Mouse (Mus musculus): Measurements from ENCODE around the gene Thap7.

Thap7 gene

DNA sequence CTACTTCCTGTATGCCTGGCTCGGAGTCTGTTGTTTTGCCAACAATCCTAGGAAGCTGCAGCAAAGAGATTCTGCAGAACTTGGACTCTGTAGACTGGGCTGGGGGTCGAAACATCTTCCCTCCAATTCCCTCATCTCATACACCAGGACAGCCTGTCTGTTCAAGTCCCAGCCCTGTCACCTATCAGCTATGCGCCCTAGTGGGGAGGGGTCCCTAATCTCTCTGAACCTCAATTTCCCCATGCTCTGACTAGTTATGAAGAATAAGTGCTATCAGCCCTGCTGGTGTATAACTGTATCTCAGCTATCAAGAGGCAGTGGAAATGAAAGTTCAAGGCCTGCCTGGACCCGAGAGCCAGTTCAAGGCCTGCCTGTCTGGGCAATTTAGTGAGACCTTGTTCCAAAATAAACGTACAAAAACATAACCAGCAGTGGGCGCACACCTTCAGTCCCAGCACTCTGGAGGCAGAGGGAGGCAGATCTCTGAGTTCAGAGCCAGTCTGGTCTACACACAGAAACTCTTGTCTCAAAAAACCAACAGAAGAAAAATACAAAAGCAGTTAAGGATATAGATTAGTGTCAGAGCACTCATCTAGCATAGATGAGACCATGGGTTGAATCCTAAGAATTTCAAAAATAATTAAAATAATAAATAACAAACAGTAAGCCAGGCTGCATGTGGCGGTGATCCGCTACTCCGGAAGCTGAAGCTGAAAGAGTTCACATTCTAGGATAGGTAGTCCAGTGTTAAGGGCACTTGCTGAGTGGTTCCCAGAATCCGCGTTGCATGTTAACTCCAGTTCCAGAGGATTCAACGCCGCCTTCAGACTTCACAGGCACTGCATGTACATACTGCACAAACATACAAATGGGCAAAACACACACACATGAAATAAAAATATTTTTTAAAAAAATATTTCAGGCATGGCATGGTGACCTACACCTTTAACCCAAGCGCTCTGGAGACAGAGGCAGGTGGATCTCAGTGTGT, 42.2 kb downstream of the Thap7 start:
- DNase-seq (ENCODE audit: low spot score in 2 of 2): no peak

DNA sequence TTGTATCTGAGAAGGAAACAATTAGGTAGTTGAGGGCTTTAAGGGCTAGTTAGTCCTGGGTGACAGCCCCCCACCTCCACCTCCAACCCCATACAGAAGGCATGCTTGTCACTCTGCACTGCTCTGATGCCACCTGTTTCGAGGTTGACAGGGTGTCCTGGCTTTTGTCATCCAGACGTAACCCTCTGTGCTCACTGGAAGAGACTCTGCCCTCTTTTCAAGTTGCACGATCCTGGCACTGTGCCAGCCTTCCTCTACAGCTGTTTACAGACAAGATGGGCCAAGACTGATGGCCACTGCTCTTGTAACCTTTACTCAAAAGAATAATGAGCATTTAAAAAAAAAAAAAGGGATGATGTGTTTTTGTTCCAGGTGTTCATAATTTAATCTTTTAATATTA, 44.4 kb downstream of the Thap7 start:
- DNase-seq (ENCODE audit: low spot score in 2 of 2): no peak

DNA sequence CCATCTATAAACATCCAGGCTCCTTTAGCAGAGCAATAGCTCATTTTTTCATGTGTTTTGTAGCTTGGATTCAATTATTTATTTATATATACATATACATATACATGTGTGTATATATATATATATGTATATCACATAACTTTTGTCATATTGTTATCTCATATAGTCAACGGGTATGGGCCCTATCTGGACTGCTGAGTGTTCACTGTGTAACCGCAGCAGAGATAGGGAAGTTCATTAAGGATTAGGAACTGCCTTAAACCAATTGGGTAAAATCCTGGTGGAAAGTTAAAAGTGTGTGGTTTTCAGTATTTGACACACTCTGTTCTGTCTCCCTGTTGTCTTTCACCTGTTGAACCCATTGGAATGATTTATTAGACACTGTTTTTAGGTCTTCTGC, 49.5 kb downstream of the Thap7 start:
- DNase-seq (ENCODE audit: low spot score in 2 of 2): no peak

DNA sequence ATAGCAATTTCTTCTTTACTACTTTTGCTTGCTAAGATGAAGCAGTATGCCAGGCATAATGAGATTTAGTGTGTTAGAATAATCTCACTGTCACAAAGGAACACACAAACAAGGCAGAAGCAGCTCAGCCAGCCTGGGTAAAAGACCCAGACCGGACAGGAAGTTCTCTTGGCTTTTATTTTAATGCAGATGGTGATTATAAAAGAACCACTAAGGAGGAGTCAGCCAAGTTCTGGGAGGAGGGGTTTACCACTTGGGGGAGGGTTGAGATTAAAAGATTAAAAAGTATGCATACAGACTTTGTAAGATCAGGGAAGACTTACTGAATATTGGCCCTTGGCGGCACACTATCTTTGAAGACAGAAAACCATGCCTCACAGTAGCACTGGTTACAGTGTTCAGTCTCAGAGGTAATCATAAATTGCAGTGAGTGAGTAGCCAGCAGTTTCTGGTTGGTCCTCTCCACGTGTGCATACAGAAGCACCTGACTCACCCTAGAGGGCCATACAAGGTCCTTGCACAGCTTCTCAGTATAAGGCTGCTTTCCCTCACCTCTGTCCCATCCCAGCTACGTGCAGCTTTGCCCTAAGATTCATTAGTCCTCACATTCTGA, 52.5 kb downstream of the Thap7 start:
- no peak for DNase-seq (ENCODE audit: low spot score in 2 of 2)

All from right cerebral cortex, postnatal 10 days (tissue).